Mouse (Mus musculus): ENCODE data around the gene Pask.
"Not testable (repeated sequence)": the region's sequence is repeated elsewhere in the genome, so short reads cannot be mapped to it uniquely, and the experiment has no call there.

The Pask gene

DNA sequence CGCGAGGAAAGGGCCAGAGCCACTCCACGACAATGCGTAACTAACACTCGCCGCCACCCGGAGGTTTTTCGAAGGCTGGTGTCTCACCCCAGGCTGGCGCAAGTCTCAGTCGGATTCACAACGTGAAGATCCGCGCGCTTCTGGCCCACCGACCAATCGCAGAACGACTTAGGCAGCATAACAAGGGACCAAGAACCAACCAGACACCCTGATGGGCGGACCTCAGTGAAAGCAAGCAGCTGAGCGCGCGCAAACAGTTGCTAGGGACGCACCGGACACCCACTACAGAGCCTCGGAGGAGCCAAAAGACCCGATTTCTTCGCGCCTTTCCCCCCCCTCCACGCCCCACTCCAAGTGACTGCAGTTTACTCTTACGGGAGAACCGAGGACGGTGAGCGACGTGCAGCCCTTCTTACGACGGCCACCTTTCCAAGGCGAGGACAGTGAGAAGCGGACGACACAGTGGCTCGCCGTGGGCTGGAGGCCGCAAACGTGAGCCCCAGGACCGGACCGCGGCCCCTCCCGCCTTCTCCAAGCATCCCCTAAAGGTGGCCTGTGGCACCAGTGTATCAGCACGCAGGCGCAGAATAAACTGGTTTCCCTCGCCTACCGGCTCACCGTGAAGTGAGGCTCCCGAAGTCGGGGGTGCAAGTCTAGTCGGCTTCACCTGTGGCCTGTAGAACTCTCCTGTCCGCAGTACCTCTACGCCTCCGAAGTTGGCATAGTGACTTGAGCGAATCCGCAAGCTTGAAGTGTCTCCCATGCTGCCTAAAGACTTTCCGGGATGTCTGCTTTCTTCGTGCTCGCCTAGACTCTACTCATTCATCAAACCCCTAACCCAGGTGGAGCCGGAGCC, at the start of gene Pask, which contains the start of gene Ppp1r7:
Gene Pask, minus strand, starts transcription at position 835 of the 856 bp plus-strand sequence.
Gene Ppp1r7, plus strand, starts transcription at position 207 of the 856 bp plus-strand sequence.
- peak; percentile 96 for DNase-seq (ENCODE audit: low spot score)

DNA sequence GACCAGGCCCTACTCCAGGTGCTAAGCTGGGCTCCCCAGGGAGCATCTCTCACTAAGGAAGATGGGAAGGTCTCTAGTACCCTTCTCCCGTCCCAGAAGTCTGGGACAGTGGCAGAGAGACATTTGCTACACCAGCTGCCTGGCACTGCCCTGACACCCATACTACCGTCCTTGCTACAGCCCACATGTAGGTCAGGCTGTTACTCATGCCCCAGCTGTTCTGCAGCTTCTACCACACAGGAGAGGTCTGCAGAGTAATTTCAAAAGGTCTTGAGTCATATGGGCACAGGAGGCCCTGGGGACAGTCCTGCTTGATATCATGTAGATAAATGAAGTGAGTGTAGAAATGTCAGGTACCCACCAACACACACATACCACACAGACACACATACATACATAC, 45.6 kb upstream of the Pask start:
- DNase-seq (ENCODE audit: low spot score) = no peak

DNA sequence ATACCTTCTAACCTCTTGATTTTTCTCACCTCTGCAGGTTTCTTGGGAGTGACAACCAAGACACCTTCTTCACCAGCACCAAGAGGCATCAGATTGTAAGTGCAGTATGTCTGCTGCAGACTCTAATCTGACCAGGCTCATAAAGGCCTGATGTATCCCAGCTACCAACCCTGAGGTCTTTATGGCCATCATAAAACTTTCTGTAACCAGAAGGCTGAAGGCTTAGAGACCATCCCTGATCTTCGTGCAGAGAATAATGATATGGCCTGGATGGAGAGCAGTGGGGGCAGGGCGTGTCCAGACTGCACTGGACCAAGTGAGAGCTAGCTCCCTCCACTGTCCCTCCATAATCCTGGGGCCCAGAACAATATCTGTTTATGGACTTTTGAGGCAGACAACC, 43.9 kb upstream of the Pask start:
- DNase-seq (ENCODE audit: low spot score) = no peak

DNA sequence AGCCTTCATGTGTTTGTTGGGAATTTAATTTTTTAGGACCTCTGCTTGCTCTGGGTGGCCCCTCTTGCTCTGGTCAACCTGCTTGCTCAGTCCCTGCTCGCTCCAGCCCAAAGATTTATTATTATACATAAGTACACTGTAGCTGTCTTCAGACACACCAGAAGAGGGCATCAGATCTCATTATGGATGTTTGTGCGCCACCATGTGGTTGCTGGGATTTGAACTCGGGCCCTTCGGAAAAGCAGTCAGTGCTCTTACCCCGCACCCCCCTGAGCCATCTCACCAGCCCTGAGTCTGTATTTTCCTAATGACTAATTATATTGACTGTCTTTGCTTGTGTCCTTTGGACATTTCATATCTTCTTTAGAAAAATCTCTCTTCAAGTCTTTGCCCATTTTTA, 35.8 kb upstream of the Pask start:
- DNase-seq (ENCODE audit: low spot score) = no peak

- no peak for DNase-seq (ENCODE audit: low spot score)
These were observed 34.0 kb upstream of the Pask start for GRCm38 (mm10) chr1:93377307-93377706.

DNA sequence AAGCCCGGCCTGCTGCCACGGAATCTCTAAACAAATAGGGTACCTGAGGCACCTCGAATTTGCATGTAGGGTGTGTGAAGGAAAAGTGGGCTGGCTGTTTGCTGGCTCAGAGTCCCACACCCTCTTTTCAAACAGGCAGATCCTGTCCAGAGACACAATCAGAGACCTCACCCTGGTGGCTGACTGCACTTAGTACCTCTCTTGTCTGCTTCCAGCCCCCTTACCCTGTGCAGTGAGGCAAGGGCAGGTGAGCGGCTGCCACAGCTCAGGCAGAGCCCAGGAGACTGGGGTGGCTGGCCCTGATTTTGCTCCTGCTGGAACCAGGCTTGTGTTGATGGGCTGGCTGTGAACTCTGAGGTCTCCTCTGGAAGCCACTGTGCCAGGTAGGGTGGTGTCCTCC, 30.4 kb upstream of the Pask start, which contains the start of gene Ano7:
Gene Ano7, plus strand, starts transcription at position 266 of the 400 bp plus-strand sequence.
- no peak for DNase-seq (ENCODE audit: low spot score)

DNA sequence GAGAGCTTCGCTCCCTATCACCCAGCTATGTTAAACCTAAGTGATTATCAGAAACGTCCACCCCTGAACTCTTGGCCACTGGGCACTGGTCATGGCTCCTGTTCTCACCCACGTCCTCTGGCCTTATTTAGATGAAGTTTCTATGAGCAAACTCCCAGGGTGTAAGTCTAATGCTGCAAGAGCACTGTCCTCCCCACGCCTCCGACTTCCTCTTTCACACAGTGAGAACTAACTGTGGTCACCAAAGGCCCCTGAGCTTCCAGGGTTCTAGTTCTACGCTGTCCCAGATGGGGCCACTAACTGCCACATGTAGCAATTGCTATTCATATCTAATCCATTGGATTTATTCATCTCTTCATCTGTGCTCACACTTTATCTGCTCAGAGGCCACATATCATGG, 22.4 kb upstream of the Pask start:
- DNase-seq (ENCODE audit: low spot score) = no peak

DNA sequence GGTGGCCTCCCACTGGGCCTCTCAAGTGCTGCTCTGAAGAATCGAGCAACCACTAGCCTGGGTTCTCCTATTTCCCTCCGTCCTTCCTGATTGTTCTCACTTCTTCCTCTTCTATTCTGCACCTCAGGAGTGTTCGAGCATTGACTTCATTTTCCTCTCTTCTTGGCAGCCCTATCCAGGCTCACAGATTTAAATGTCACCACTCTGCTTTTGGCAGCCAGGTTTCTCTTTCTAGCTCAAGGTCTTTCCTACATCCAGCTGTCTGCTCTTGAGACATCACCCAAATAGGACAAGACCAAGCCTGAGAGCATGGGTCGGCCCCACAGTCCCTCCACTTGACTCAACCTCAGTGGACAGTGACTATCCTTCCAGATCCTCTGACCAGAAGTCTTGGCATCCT, 19.4 kb upstream of the Pask start:
- DNase-seq (ENCODE audit: low spot score) = no peak

DNA sequence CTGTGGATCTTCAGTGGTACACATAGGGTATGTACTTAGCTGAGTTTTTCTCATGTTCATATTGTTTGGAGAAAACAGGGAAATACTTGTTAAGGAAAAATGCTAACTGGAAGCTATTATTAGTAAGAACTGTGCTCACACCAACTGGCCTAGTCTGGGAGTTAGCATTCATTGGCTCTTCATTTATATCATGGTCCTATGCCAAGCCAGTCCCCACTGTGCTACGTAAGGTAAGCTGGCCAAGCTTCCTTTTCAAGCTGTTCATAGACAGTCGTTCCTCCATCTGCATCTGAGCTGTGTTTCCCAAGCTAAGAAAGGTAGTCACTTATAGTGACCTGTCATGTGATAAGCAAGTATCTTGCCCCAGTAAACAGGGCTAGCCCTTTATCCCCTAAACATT, 9.4 kb upstream of the Pask start:
- peak; percentile 53 for DNase-seq (ENCODE audit: low spot score)

DNA sequence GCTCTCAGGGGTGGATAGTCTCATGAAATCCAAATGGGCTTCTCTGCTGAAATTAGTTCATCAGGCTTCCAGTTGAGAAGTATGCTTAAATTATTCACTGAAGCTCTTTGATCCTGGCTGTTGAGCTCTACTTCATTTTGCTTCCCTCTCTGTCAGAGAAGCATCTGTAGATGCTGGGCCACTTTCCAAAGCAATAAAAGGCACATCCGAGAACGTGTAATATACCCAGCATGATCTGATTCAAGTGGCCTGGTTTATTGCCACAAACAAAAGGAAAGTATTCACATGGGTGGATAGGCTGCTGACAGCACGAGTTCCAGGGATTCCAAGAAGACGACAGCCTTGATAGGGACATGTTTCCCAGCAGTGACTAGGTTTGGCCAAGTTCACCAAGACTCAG, 6.4 kb upstream of the Pask start:
- no peak for DNase-seq (ENCODE audit: low spot score)

GRCm38 (mm10) chr1:93347176-93347575, 3.9 kb upstream of the Pask start:
- no peak for DNase-seq (ENCODE audit: low spot score)

DNA sequence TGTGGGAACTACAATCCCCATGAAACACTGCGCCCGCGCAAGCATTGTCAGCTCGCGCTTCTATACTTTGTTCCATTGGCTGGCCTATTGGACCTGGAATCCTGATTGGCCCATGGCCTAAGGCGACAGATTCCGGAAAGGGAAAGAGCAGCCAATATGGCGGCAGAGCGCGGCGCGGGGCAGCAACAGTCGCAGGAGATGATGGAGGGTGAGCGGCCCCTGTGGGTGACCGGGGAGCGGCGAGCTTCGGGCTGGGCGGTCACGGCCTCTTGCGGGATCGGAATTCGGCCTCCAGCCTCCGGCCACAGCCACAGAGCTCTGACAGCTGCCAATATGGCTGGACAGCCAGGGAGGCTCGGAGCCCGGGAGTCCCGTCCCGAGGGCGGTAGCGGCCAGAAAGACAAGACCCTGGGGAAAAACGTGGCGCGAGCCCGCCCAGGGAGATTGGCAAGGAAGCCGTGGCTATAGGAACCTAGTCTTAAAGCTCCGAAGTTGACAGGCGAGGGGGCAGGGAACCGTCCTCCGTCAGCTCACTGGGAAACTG, 294 bp upstream of the Pask start:
- peak; percentile 96 for DNase-seq (ENCODE audit: low spot score)

DNA sequence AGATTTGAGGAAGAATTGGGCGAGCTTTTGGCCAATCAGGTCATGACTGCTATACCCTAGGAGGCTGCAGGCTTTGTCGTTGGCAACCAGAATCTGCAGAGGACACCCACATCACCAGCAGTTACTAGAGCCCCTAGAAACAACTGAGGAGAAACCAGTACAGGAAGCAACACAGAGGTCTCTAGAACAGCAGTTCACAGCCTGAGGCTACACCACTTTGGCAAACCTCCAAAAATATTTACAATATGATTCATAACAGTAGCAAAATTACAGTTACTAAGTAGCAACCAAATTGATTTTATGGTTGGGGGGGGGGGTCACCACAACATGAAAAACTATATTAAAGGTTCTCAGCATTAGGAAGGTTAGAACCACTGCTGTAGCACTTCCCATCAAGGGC, 8.7 kb downstream of the Pask start:
- DNase-seq (ENCODE audit: low spot score) = no peak

GRCm38 (mm10) chr1:93326446-93326845, 16.8 kb downstream of the Pask start:
- DNase-seq (ENCODE audit: low spot score) = no peak

- no peak for DNase-seq (ENCODE audit: low spot score)
These were observed 19.3 kb downstream of the Pask start for GRCm38 (mm10) chr1:93323973-93324372.

GRCm38 (mm10) chr1:93305581-93306337, 37.5 kb downstream of the Pask start, which contains the start of gene Mterf4:
TSS of gene Mterf4 (minus strand) at chr1:93305915.
- peak; percentile 73 for DNase-seq (ENCODE audit: low spot score)

GRCm38 (mm10) chr1:93300578-93300977, 42.7 kb downstream of the Pask start:
- DNase-seq (ENCODE audit: low spot score) = no peak

- no peak for DNase-seq (ENCODE audit: low spot score)
These were observed 43.5 kb downstream of the Pask start for GRCm38 (mm10) chr1:93299791-93300190.

- DNase-seq (ENCODE audit: low spot score) = not testable (repeated sequence)
These were observed 48.8 kb downstream of the Pask start for GRCm38 (mm10) chr1:93294491-93294890.

DNA sequence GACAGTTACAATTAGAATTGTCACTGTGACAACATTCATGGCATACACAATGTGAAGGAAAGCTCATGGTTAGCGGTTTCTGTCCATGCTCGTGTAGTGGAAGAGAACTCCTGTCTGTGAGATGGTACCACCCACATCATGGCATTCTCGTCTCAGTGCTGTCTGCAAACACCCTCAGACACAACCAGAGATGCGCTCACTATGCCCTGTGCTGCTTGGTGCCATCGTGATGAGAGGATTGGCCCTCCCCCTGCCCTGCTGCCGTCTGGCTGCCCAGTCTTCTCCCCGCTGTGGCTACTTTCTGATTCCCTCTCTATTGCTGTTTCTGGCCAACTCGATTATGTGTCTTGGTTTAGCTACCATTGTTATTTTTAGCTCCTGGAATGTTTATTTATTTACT, 51.3 kb downstream of the Pask start:
- no peak for DNase-seq (ENCODE audit: low spot score)

DNA sequence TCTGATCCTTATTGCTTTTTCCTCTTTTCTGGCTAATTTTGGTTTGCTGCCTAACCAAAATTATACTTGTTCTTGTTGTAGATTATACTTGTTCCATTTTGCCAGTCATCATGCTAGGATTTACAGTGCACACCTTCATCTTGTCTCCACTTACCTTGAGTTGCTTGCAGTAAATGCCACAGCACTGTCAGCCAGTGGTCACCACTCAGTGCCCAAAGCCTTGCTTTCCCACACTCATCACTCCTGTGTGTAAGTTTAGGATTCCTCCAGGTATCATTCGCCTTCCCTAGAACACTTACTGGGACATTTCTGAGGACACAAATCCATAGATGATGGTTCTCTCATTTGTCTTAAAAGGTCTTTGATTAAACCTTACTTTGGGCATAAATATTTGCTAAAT, 51.7 kb downstream of the Pask start:
- DNase-seq (ENCODE audit: low spot score) = no peak

DNA sequence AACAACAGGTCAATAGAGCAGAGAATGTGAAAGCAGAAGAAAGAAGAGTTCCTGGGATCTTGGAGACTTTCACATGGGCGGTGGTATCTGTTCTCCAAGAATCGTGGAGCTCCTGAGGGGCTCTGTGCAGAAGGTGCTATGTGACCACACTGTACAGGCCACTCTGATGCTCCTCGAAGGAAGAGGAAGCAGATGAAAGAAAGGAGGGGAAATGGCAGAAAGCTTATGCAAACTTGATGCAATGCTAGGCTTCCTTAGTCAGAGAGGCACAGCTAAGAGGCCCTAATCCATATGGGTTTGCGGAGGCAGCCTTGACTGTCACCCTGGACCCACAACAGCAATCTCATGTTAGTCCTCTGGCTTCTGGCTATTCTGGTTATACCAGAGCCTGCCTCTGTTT, 52.3 kb downstream of the Pask start:
- no peak for DNase-seq (ENCODE audit: low spot score)

DNA sequence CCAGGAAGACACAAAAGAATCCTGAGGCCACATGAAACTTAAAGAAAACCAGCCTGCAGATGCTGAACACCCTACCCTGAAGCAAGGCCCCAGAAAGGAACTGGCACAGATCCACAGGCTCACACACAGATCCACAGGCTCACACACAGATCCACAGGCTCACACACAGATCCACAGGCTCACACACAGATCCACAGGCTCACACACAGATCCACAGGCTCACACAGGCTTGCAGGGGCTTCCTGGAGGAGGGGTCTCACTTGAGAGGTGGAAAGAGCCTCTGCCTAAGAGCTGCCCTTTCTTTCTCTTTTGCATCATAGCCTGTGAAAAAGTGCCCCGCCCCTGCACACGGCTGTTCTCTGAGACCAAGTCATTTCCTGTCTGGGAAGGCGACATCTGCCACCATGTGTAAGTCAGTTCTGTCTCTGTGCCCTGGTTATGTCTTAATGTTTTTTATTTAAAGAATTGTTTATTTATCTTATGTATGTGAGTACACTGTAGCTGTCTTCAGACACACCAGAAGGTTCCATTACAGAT, 53.5 kb downstream of the Pask start:
- no peak for DNase-seq (ENCODE audit: low spot score)
